9 mouse cellular contexts compared by ENCODE assay signal in the genomic region with DNA sequence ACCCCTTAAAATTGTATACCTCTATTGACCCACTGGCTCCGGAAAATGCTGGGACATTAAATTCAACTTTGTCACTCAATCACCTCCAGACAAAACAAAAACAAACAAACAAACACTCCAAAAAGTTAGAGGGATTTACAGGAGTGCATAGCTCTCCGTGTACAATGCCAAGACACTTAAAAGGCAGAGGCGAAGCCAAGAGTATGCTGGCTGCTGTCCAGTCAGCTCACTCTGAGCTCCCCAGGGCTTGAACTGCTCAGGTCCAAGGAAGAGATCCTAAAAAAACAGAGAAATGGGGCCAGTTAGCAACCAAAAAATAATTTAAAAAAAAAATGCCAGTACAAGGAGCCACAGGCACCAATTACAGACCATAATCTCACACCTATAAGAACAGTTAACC. TPM values are rescaled to one million over a fixed set of nuclear protein-coding genes. Genes with fewer than 3 reads are reported as not detected.
DNase-seq lines count a peak whose midpoint lies in the region; ATAC-seq lines count a peak whose summit lies in the region.
"Had no signal": no experiment of that assay in that cellular context is flagged by ENCODE, and none has a peak within 500 bp of the region (broad histone marks: within the 10 kb centered on the region; RNA-seq: fewer than 3 reads in every experiment).

No protein-coding gene starts in this region.

- H3K27ac ChIP-seq in forebrain, embryonic 14.5 days (ENCODE audit: low read depth, low read length), result no peak overlapping the region
- H3K27ac ChIP-seq in forebrain, embryonic 15.5 days (replicated peaks), result no peak overlapping the region
- H3K27ac ChIP-seq in lung, embryonic 16.5 days (ENCODE audit: low read length), result no peak overlapping the region
- H3K27ac ChIP-seq: hindbrain, embryonic 15.5 days had no signal

- no peak overlapping the region for H3K4me3 ChIP-seq in forebrain, embryonic 14.5 days (ENCODE audit: low read depth, low read length)
- H3K4me3 ChIP-seq in forebrain, embryonic 15.5 days, result no peak overlapping the region
- H3K4me3 ChIP-seq in lung, embryonic 16.5 days (ENCODE audit: low read length), result no peak overlapping the region

- no peaks in the 10 kb centered on the region for H3K9me3 ChIP-seq in forebrain, embryonic 14.5 days (replicated peaks; ENCODE audit: control insufficient read depth, low read length)
- no peaks in the 10 kb centered on the region for H3K9me3 ChIP-seq in forebrain, embryonic 15.5 days
- no peaks in the 10 kb centered on the region for H3K9me3 ChIP-seq in lung, embryonic 16.5 days (ENCODE audit: control insufficient read depth, low read length)
- H3K9me3 ChIP-seq: hindbrain, embryonic 15.5 days had no signal

- 0 out of 2 replicates have a peak, but pooled peaks cover 3% of the 10 kb centered on the region for H3K27me3 ChIP-seq in forebrain, embryonic 14.5 days (replicated peaks; ENCODE audit: control insufficient read depth, insufficient read depth, low read length)
- H3K27me3 ChIP-seq in forebrain, embryonic 15.5 days, result no peaks in the 10 kb centered on the region
- H3K27me3 ChIP-seq in lung, embryonic 16.5 days (ENCODE audit: control insufficient read depth, insufficient read depth, low read depth, low read length), result peaks cover 6% of the 10 kb centered on the region; the same call in 1 of the 2 replicates

- H3K4me2 ChIP-seq in forebrain, embryonic 14.5 days (ENCODE audit: low read length), result no peak overlapping the region
- H3K4me2 ChIP-seq in forebrain, embryonic 15.5 days (replicated peaks), result no peak overlapping the region
- no peak overlapping the region for H3K4me2 ChIP-seq in lung, embryonic 16.5 days (ENCODE audit: low read depth, low read length)

- peak; percentile 55 for DNase-seq in forebrain, embryonic 14.5 days (ENCODE audit: low spot score)
- DNase-seq in brain, adult 2 months (ENCODE audit: low read depth, low spot score), result peak; percentile 49
- DNase-seq in heart, postnatal 14 days, result peak; percentile 73 to 80
- DNase-seq in left cerebral cortex, adult 18-20 months (ENCODE audit: low spot score in 2 of 2), result no peak
- no peak for DNase-seq in T-cell, adult 2 months (ENCODE audit: low spot score)

- intact Hi-C loops in heart, postnatal 14 days (cut with DNase I), result loop anchor here (5.0 to 10.0 kb wide), 2 partner anchors 1189 to 1236 kb away; no protein-coding TSS in a partner anchor

- ATAC-seq in forebrain, embryonic 14.5 days, result no peak
- no peak for ATAC-seq in forebrain, embryonic 15.5 days (replicated peaks)
- peak; percentile 61; the same call in 1 of the 2 replicates for ATAC-seq in lung, embryonic 16.5 days (ENCODE audit: low read depth)
- ATAC-seq in granulocyte monocyte progenitor cell, adult 5-6 weeks (replicated peaks; ENCODE audit: poor library complexity, severe bottlenecking), result no peak

- no peak overlapping the region for H3K9ac ChIP-seq in forebrain, embryonic 14.5 days (ENCODE audit: low read length)
- no peak overlapping the region for H3K9ac ChIP-seq in forebrain, embryonic 15.5 days (replicated peaks)
- no peak overlapping the region for H3K9ac ChIP-seq in lung, embryonic 16.5 days (ENCODE audit: low read length)
- H3K9ac ChIP-seq: hindbrain, embryonic 15.5 days had no signal

- 19% methylated on average over 3 of the region's 3 CpGs for WGBS in forebrain, embryonic 14.5 days
- 26% methylated on average over 3 of the region's 3 CpGs for WGBS in forebrain, embryonic 15.5 days
- 13% methylated on average over 3 of the region's 3 CpGs for WGBS in lung, embryonic 16.5 days

- no peaks in the 10 kb centered on the region for H3K4me1 ChIP-seq in forebrain, embryonic 14.5 days (ENCODE audit: control insufficient read depth, insufficient read depth, low read length)
- H3K4me1 ChIP-seq in forebrain, embryonic 15.5 days, result peaks cover 13% of the 10 kb centered on the region
- peaks cover 9% of the 10 kb centered on the region; the same call in 1 of the 2 replicates for H3K4me1 ChIP-seq in lung, embryonic 16.5 days (replicated peaks; ENCODE audit: control insufficient read depth, insufficient read depth, low read length)

- no peaks in the 10 kb centered on the region for H3K36me3 ChIP-seq in forebrain, embryonic 14.5 days (ENCODE audit: control insufficient read depth, insufficient read depth, low read length)
- H3K36me3 ChIP-seq in forebrain, embryonic 15.5 days, result no peaks in the 10 kb centered on the region
- H3K36me3 ChIP-seq in lung, embryonic 16.5 days (ENCODE audit: control insufficient read depth, insufficient read depth, low read length), result no peaks in the 10 kb centered on the region
- H3K36me3 ChIP-seq: hindbrain, embryonic 15.5 days had no signal

RNA-seq across cellular contexts. Expression of gene Foxo1, which starts 9.6 kb away (rescaled TPM):
- 2.8 and 2.9 TPM in 2 replicates for polyA plus RNA-seq in forebrain, embryonic 14.5 days (2014; fragmentation: Nextera tagmentation; extraction: Ambion mirVana)
- polyA plus RNA-seq in forebrain, embryonic 15.5 days (2015; fragmentation: Nextera tagmentation; extraction: Ambion mirVana), result 3.6 and 3.8 TPM in 2 replicates
- total RNA-seq in heart, postnatal 14 days (2021), result 10 to 100 TPM; 13.6 to 15.7 TPM
- polyA plus RNA-seq in lung, embryonic 16.5 days (2015; fragmentation: Nextera tagmentation; extraction: Ambion mirVana), result 4.3 and 4.8 TPM in 2 replicates
- total RNA-seq in granulocyte monocyte progenitor cell, adult 5-6 weeks (2014; fragmentation: Nextera tagmentation), result 1.8 and 2.6 TPM in 2 replicates
- 0.39 and 0.46 TPM in 2 replicates for total RNA-seq in granulocyte monocyte progenitor cell, adult 5-6 weeks (2017)
- 10 to 100 TPM; 10.0 to 12.9 TPM for total RNA-seq in left cerebral cortex, adult 18-20 months (2021)

Comparison
In these comparisons a context has a peak if more than half of its experiments do, and no peak if none do; other contexts are left out.
1. DNase-seq: peak in forebrain, embryonic 14.5 days (single experiment), brain, adult 2 months (single experiment) and heart, postnatal 14 days (2 of 2); none in left cerebral cortex, adult 18-20 months (0 of 2) and T-cell, adult 2 months (single experiment).